Mouse (Mus musculus) MEL (cell line): ENCODE data around the gene Tmco4. TPM values are rescaled to one million over a fixed set of nuclear protein-coding genes. Genes with fewer than 3 reads are reported as not detected.

ENCODE experiments used
- DNase-seq: peaks from one replicate; pipeline ENCODE4 v3.0.0; 2011; ENCODE audit warnings: low read depth, low spot score
- H3K27ac ChIP-seq: 2 replicates; pipeline ENCODE4 v1.5.1; 2012; ENCODE audit warnings: low read depth, mild to moderate bottlenecking, control low read depth, low read length, moderate library complexity; ENCODE audit not compliant: control insufficient read depth
- H3K27me3 ChIP-seq, 2 experiments: fragments of 150-350 bp in 1 of 2; sonication (generic) in 1 of 2; 2 replicates each; pipeline ENCODE4 v1.6.1; 2012; ENCODE audit warnings: low read length in 2 of 2, mild to moderate bottlenecking in 2 of 2, improper control_type of control experiment in 1 of 2, moderate library complexity in 1 of 2; ENCODE audit not compliant: insufficient read depth in 2 of 2, control insufficient read depth in 1 of 2
- H3K36me3 ChIP-seq, 2 experiments: 2 replicates each; pipeline ENCODE4 v1.6.1; 2012 to 2014; ENCODE audit warnings: low read length in 2 of 2, improper control_type of control experiment in 1 of 2, inconsistent platforms in 1 of 2, mild to moderate bottlenecking in 1 of 2; ENCODE audit not compliant: insufficient read depth in 2 of 2, control insufficient read depth in 1 of 2
- H3K4me1 ChIP-seq, 2 experiments: fragments of 150-350 bp in 1 of 2; sonication (generic) in 1 of 2; 2 replicates each; pipeline ENCODE4 v1.6.1; 2012; ENCODE audit warnings: low read length in 2 of 2, improper control_type of control experiment in 1 of 2, mild to moderate bottlenecking in 1 of 2; ENCODE audit not compliant: insufficient read depth in 2 of 2, control insufficient read depth in 1 of 2
- H3K4me3 ChIP-seq, 2 experiments: fragments of 150-350 bp in 1 of 2; sonication (generic) in 1 of 2; 2 replicates each; pipeline ENCODE4 v1.5.1; 2012; ENCODE audit warnings: low read depth in 2 of 2, low read length in 2 of 2, mild to moderate bottlenecking in 2 of 2, moderate library complexity in 2 of 2, control low read depth in 1 of 2, improper control_type of control experiment in 1 of 2; ENCODE audit not compliant: control insufficient read depth in 1 of 2, insufficient read depth in 1 of 2
- H3K79me2 ChIP-seq: 2 replicates; pipeline ENCODE4 v1.6.1; 2012; ENCODE audit warnings: mild to moderate bottlenecking, low read length, moderate library complexity; ENCODE audit not compliant: control insufficient read depth, poor library complexity, insufficient read depth
- H3K9ac ChIP-seq: 2 replicates; pipeline ENCODE4 v1.6.1; 2012; ENCODE audit warnings: low read depth, mild to moderate bottlenecking, control low read depth, low read length, moderate library complexity; ENCODE audit not compliant: control insufficient read depth, poor library complexity, severe bottlenecking
- H3K9me3 ChIP-seq: fragments of 150-350 bp; sonication (generic); replicated peaks from 2 replicates; pipeline ENCODE4 v1.6.1; 2012; ENCODE audit warnings: mild to moderate bottlenecking, low read length, improper control_type of control experiment, moderate library complexity; ENCODE audit not compliant: insufficient read depth
- CHD2 ChIP-seq: IDR thresholded peaks from 2 replicates; pipeline ENCODE4 v1.6.1; 2011; ENCODE audit warnings: low read length, improper control_type of control experiment
- ETS1 ChIP-seq: IDR thresholded peaks from 2 replicates; pipeline ENCODE4 v1.6.1; 2012; ENCODE audit warnings: low read depth, mild to moderate bottlenecking, inconsistent platforms, low read length, improper control_type of control experiment, moderate library complexity
- GABPA ChIP-seq: IDR thresholded peaks from 2 replicates; pipeline ENCODE4 v1.6.1; 2012; ENCODE audit warnings: low read depth, mild to moderate bottlenecking, inconsistent platforms, low read length, improper control_type of control experiment, moderate library complexity
- HCFC1 ChIP-seq: IDR thresholded peaks from 2 replicates; pipeline ENCODE4 v1.6.1; 2012; ENCODE audit warnings: low read depth, mild to moderate bottlenecking, inconsistent platforms, low read length, improper control_type of control experiment, moderate library complexity
- KAT2A ChIP-seq: conservative IDR thresholded peaks from 2 replicates; pipeline ENCODE4 v1.6.1; 2012; ENCODE audit warnings: low read depth, low read length, improper control_type of control experiment, inconsistent platforms
- MAX ChIP-seq: IDR thresholded peaks from 2 replicates; pipeline ENCODE4 v1.6.1; 2011; ENCODE audit warnings: low read length, improper control_type of control experiment
- MXI1 ChIP-seq: IDR thresholded peaks from 2 replicates; pipeline ENCODE4 v1.6.1; 2011; ENCODE audit warnings: mild to moderate bottlenecking, low read depth, low read length, improper control_type of control experiment
- MYC ChIP-seq: IDR thresholded peaks from 2 replicates; pipeline ENCODE4 v1.6.1; 2011; ENCODE audit warnings: low read depth, mild to moderate bottlenecking, low read length, improper control_type of control experiment, moderate library complexity
- NRF1 ChIP-seq: IDR thresholded peaks from 2 replicates; pipeline ENCODE4 v1.6.1; 2014; ENCODE audit warnings: low read depth, mild to moderate bottlenecking, inconsistent platforms, low read length, improper control_type of control experiment, moderate library complexity; ENCODE audit not compliant: poor library complexity, insufficient read depth, severe bottlenecking
- POLR2A ChIP-seq, 2 experiments: IDR thresholded peaks; 2 replicates each; pipeline ENCODE4 v1.6.1; 2011 to 2012; ENCODE audit warnings: low read length in 2 of 2, mild to moderate bottlenecking in 2 of 2, control low read depth in 1 of 2, improper control_type of control experiment in 1 of 2, low read depth in 1 of 2, moderate library complexity in 1 of 2; ENCODE audit not compliant: control insufficient read depth in 1 of 2, insufficient read depth in 1 of 2, poor library complexity in 1 of 2
- POLR2AphosphoS2 ChIP-seq: IDR thresholded peaks from 2 replicates; pipeline ENCODE4 v1.6.1; 2011; ENCODE audit warnings: low read length, improper control_type of control experiment
- POLR2AphosphoS5 ChIP-seq: IDR thresholded peaks from 2 replicates; pipeline ENCODE4 v1.6.1; 2012; ENCODE audit warnings: low read depth, borderline replicate concordance, mild to moderate bottlenecking, inconsistent platforms, low read length, moderate library complexity, mixed read lengths
- RAD21 ChIP-seq: IDR thresholded peaks from 2 replicates; pipeline ENCODE4 v1.6.1; 2011; ENCODE audit warnings: mild to moderate bottlenecking, low read depth, low read length, improper control_type of control experiment
- SIN3A ChIP-seq: IDR thresholded peaks from 2 replicates; pipeline ENCODE4 v1.6.1; 2012; ENCODE audit warnings: low read length, improper control_type of control experiment, inconsistent platforms
- SMC3 ChIP-seq: IDR thresholded peaks from 2 replicates; pipeline ENCODE4 v1.6.1; 2011; ENCODE audit warnings: low read depth, low read length, improper control_type of control experiment
- TBP ChIP-seq: IDR thresholded peaks from 2 replicates; pipeline ENCODE4 v1.8.0; 2011; ENCODE audit warnings: low read depth, low read length, improper control_type of control experiment
- TCF12 ChIP-seq: IDR thresholded peaks from 2 replicates; pipeline ENCODE4 v1.6.1; 2014; ENCODE audit warnings: low read depth, mild to moderate bottlenecking, inconsistent platforms, low read length, improper control_type of control experiment, moderate library complexity
- UBTF ChIP-seq: IDR thresholded peaks from 2 replicates; pipeline ENCODE4 v1.6.1; 2012; ENCODE audit warnings: low read depth, mild to moderate bottlenecking, inconsistent platforms, low read length, improper control_type of control experiment, moderate library complexity, borderline replicate concordance; ENCODE audit not compliant: insufficient read depth
- USF1 ChIP-seq: IDR thresholded peaks from 2 replicates; pipeline ENCODE4 v1.6.1; 2014; ENCODE audit warnings: low read depth, mild to moderate bottlenecking, inconsistent platforms, low read length, improper control_type of control experiment, moderate library complexity
- USF2 ChIP-seq, 2 experiments: IDR thresholded peaks; 2 replicates each; pipeline ENCODE4 v1.6.1; 2011 to 2012; ENCODE audit warnings: improper control_type of control experiment in 2 of 2, low read length in 2 of 2, borderline replicate concordance in 1 of 2, inconsistent platforms in 1 of 2, low read depth in 1 of 2, mild to moderate bottlenecking in 1 of 2; ENCODE audit not compliant: insufficient read depth in 1 of 2
- ZC3H11A ChIP-seq: IDR thresholded peaks from 2 replicates; pipeline ENCODE4 v1.6.1; 2012; ENCODE audit warnings: low read depth, mild to moderate bottlenecking, inconsistent platforms, low read length, improper control_type of control experiment
- polyA plus RNA-seq, 2 experiments: library from polyadenylated mRNA; stranded (reverse) in 1 of 2; unstranded in 1 of 2; fragments of >175 nt in 1 of 2; fragments of >200 nt in 1 of 2; gene quantifications; 2 replicates each; pipeline versions ENCODE4 v1.2.1 to v1.2.4; 2012; ENCODE audit warnings: low replicate concordance in 2 of 2, low read depth in 1 of 2; ENCODE audit not compliant: insufficient read length in 2 of 2, insufficient read depth in 1 of 2, missing spikeins in 1 of 2
- total RNA-seq: library from RNA; depleted of rRNA; stranded (reverse); fragments of 300-350 nt; gene quantifications from 2 replicates; pipeline ENCODE4 v1.2.3, GENCODE M21; 2012

Tmco4 gene
- total and polyA plus RNA-seq, 3 experiments: 16.5 to 24.7 TPM; not detected in 1

DNA sequence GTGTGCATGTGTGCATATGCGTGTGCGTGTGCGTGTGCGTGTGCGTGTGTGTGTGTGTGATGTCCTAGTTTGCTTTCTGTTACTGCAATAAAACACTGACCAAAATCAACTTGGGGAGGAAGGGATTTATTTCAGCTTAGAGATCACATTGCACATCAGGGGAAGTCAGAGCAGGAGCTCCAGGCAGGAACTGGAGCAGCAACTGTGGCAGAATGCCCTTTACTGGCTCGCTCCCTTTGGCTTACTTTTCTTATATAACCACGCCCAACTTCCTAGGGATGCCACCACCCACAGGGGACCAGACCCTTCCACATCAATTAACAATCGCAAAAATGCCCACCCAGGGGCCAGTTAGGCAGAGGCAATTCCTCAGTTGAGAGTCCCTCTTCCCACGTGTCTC, 14.1 kb upstream of the Tmco4 start:
- Histone ChIP-seq H3K27me3 (no peaks in the 10 kb centered on the region), H3K79me2 (no peaks in the 10 kb centered on the region), H3K4me3 (no peak overlapping the region), H3K36me3 (no peaks in the 10 kb centered on the region), H3K27ac (no peak overlapping the region), H3K4me1 (no peaks in the 10 kb centered on the region; a peak in 1 of 4 replicates), H3K9me3 (no peaks in the 10 kb centered on the region), H3K9ac (no peak overlapping the region)
- TF ChIP-seq SIN3A: no peak
- TF ChIP-seq SMC3: no peak
- TF ChIP-seq RAD21: no peak
- no peak for TF ChIP-seq GABPA
- no peak for TF ChIP-seq POLR2AphosphoS2
- TF ChIP-seq UBTF: no peak
- TF ChIP-seq TCF12: no peak
- no peak for TF ChIP-seq ZC3H11A
- TF ChIP-seq MAX: no peak
- TF ChIP-seq USF2 (IDR thresholded peaks at IDR 0.05; ENCODE audit: borderline replicate concordance in 1 of 2, insufficient read depth in 1 of 2, low read depth in 1 of 2, low read length in 2 of 2): no peak
- no peak for TF ChIP-seq CHD2
- no peak for TF ChIP-seq MYC
- no peak for TF ChIP-seq KAT2A
- no peak for TF ChIP-seq POLR2A (IDR thresholded peaks at IDR 0.05; ENCODE audit: control insufficient read depth in 1 of 2, insufficient read depth in 1 of 2, low read depth in 1 of 2, low read length in 2 of 2, poor library complexity in 1 of 2)
- no peak for TF ChIP-seq NRF1
- no peak for DNase-seq

DNA sequence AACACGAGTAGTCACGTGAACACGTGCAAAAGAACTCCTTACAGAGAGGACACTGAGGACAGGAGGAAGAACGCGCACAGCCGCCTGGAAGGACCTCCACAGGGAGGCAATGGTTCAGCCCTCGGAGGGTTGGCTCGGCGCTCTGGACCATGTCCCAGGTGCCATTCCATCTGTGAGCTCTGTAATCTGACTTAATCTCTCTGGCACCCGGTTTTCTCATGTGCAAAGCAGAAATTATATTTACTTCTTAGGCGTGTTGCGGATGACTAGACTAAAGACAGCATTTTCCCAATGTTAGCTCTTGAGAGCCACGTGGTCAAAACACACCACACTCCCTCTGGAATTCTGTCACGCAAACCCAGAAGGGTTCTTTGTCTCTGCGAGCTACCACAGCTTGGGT, 13.6 kb upstream of the Tmco4 start:
- DNase-seq: no peak
- H3K4me1 ChIP-seq: no peaks in the 10 kb centered on the region; a peak in 1 of 4 replicates
- no peaks in the 10 kb centered on the region for H3K36me3 ChIP-seq
- H3K79me2 ChIP-seq: no peaks in the 10 kb centered on the region
- no peaks in the 10 kb centered on the region for H3K27me3 ChIP-seq
- no peak overlapping the region for H3K27ac ChIP-seq
- no peak for TF ChIP-seq HCFC1
- TF ChIP-seq TBP: no peak
- TF ChIP-seq TCF12: no peak
- TF ChIP-seq SIN3A: no peak
- no peak for TF ChIP-seq POLR2A (IDR thresholded peaks at IDR 0.05; ENCODE audit: control insufficient read depth in 1 of 2, insufficient read depth in 1 of 2, low read depth in 1 of 2, low read length in 2 of 2, poor library complexity in 1 of 2)
- no peak for TF ChIP-seq ETS1
- no peak for TF ChIP-seq POLR2AphosphoS5
- no peak for TF ChIP-seq RAD21
- no peak for TF ChIP-seq USF1
- TF ChIP-seq CHD2: no peak
- no peak for TF ChIP-seq POLR2AphosphoS2
- TF ChIP-seq SMC3: no peak
- TF ChIP-seq MAX: no peak
- TF ChIP-seq MXI1: no peak
- no peaks in the 10 kb centered on the region for H3K9me3 ChIP-seq
- H3K4me3 ChIP-seq: no peak overlapping the region
- H3K9ac ChIP-seq: no peak overlapping the region
